Mouse (Mus musculus) CH12.LX (cell line): ENCODE data around the gene Suco.

ENCODE experiments used
- CHD2 ChIP-seq: IDR thresholded peaks from 2 replicates; pipeline ENCODE4 v1.6.1; 2011; ENCODE audit warnings: low read length, improper control_type of control experiment
- CTCF ChIP-seq, 2 experiments: IDR thresholded peaks in 1 of 2; conservative IDR thresholded peaks in 1 of 2; 2 replicates each; pipeline ENCODE4 v1.5.1; 2011 to 2012; ENCODE audit warnings: low read depth in 2 of 2, low read length in 2 of 2, improper control_type of control experiment in 1 of 2, inconsistent platforms in 1 of 2, mild to moderate bottlenecking in 1 of 2, moderate library complexity in 1 of 2
- MXI1 ChIP-seq: IDR thresholded peaks from 2 replicates; pipeline ENCODE4 v1.6.1; 2011; ENCODE audit warnings: mild to moderate bottlenecking, low read depth, low read length, improper control_type of control experiment
- POLR2A ChIP-seq: IDR thresholded peaks from 2 replicates; pipeline ENCODE4 v1.6.1; 2011; ENCODE audit warnings: low read depth, mild to moderate bottlenecking, improper control_type of control experiment, low read length
- ZC3H11A ChIP-seq: IDR thresholded peaks from 2 replicates; pipeline ENCODE4 v1.6.1; 2012; ENCODE audit warnings: low read depth, mild to moderate bottlenecking, inconsistent platforms, low read length, improper control_type of control experiment
- ZNF384 ChIP-seq: IDR thresholded peaks from 2 replicates; pipeline ENCODE4 v1.6.1; 2012; ENCODE audit warnings: low read depth, low read length, improper control_type of control experiment, inconsistent platforms

DNA sequence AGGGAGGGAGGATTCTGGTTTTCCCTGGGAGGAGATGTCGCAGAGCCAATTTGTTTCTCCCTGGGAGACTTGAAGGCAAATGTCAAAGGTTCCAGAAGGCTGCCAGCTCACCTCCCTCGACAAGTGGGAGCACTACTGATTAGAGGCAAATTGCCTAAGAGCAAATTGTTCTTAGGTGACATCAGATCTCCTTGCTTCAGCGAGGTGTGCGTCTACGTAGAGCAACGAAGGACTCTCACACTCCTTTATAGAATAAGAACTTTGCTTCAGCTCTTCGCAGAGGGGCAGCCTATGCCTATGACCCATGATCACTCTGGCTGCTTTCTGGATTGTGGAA, 37.1 kb upstream of the Suco start:
- TF ChIP-seq ZC3H11A (no peak), POLR2A (no peak), CTCF (conservative IDR thresholded peaks at IDR 0.05 in 1 of 2, IDR thresholded peaks at IDR 0.05 in 1 of 2; ENCODE audit: low read depth in 2 of 2, low read length in 2 of 2) (no peak), ZNF384 (no peak), CHD2 (no peak), MXI1 (no peak)
